Mouse (Mus musculus) stomach, embryonic 15.5 days (tissue): ENCODE measurements around the gene Armc3. TPM values are rescaled to one million over a fixed set of nuclear protein-coding genes. Genes with fewer than 3 reads are reported as not detected.
A peak's percentile ranks its signal among the peaks of the same experiment; 100 is the strongest.

ENCODE experiments used
- ATAC-seq: fragments of 200-750 bp; cut with Nextera tagmentation; 2 replicates; pipeline ENCODE4 v1.8.0; 2017; ENCODE audit warnings: low read depth, moderate number of reproducible peaks, moderate TSS enrichment; ENCODE audit not compliant: insufficient read depth, low FRiP score
- H3K27ac ChIP-seq: fragments of 300-500 bp; sonication (generic); 2 replicates; pipeline ENCODE4 v1.5.1; 2015; ENCODE audit warnings: mild to moderate bottlenecking, inconsistent platforms
- H3K27me3 ChIP-seq: fragments of 300-500 bp; sonication (generic); replicated peaks from 2 replicates; pipeline ENCODE4 v1.6.1; 2015; ENCODE audit warnings: inconsistent platforms
- H3K36me3 ChIP-seq: fragments of 300-500 bp; sonication (generic); 2 replicates; pipeline ENCODE4 v1.6.1; 2015; ENCODE audit warnings: inconsistent platforms
- H3K4me1 ChIP-seq: fragments of 300-500 bp; sonication (generic); 2 replicates; pipeline ENCODE4 v1.6.1; 2015; ENCODE audit warnings: inconsistent platforms
- H3K4me2 ChIP-seq: fragments of 300-500 bp; sonication (generic); 2 replicates; pipeline ENCODE4 v1.6.1; 2015; ENCODE audit warnings: mild to moderate bottlenecking, inconsistent platforms
- H3K4me3 ChIP-seq: fragments of 300-500 bp; sonication (generic); replicated peaks from 2 replicates; pipeline ENCODE4 v1.5.1; 2015; ENCODE audit warnings: inconsistent platforms
- H3K9ac ChIP-seq: fragments of 300-500 bp; sonication (generic); 2 replicates; pipeline ENCODE4 v1.6.1; 2015; ENCODE audit warnings: inconsistent platforms
- H3K9me3 ChIP-seq: fragments of 300-500 bp; sonication (generic); 2 replicates; pipeline ENCODE4 v1.6.1; 2016; ENCODE audit warnings: inconsistent platforms
- WGBS: fragments of 180-500 bp; shearing (Covaris S2); methylation state at CpG from one replicate; pipeline ENCODE4 v1.1.7; 2015; 5-methylcytosine and 5-hydroxymethylcytosine counted together
- polyA plus RNA-seq: library from polyadenylated mRNA; unstranded; fragments of >200 nt; fragmentation: Nextera tagmentation; extraction: Ambion mirVana; gene quantifications from 2 replicates; pipeline ENCODE4 v1.2.1, GENCODE M21; 2015

Gene Armc3
- polyA plus RNA-seq, 1 experiment from 2014 or later: 0.14 TPM

DNA sequence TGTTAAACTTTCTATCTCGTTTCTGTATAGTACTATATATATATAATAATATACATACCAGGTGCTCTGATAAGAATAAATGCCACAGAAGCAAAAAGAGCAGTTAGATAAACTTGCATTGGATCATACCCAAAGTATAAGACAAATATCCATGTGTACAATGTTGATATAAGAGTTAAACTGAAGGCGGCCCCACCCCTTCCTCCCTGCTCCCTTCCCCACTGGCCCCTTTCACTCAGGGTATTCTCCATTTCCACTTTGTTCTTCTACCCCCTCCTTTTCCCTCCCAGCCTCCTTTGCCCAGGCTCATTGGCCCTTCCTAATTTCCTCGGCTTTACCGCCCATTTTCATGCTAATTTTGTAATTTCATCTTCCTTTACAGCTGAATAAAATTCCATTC, 36.5 kb downstream of the Armc3 start:
- Histone ChIP-seq H3K9me3 (no peaks in the 10 kb centered on the region), H3K9ac (no peak overlapping the region), H3K4me2 (no peak overlapping the region), H3K4me3 (no peak overlapping the region), H3K36me3 (no peaks in the 10 kb centered on the region), H3K4me1 (no peaks in the 10 kb centered on the region), H3K27ac (no peak overlapping the region), H3K27me3 (no peaks in the 10 kb centered on the region)
- ATAC-seq: no peak
- 73% methylated on average over 4 of the region's 4 CpGs for WGBS

DNA sequence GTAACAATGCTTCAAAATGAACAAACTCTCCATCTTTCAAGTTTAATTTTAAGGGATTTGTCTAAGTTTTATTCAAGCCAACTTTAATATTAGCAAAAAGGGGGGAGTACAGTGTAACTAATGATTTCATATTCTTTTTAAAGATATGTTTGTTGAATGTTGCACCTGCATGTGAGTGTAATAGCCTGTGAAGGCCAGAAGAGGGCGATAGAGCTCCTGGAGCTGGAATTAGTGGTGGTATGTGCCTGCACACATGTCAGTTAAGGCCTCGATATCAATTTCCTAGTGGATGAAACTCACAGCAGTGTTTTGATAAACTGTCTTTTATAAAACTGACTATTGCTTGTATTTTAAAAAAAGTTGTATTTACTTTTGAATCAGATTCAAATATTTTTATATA, 39.7 kb downstream of the Armc3 start:
- WGBS: 64% methylated on average over 2 of the region's 2 CpGs
- Histone ChIP-seq H3K36me3 (no peaks in the 10 kb centered on the region), H3K4me1 (no peaks in the 10 kb centered on the region), H3K9me3 (no peaks in the 10 kb centered on the region), H3K27ac (no peak overlapping the region), H3K9ac (no peak overlapping the region), H3K4me2 (no peak overlapping the region), H3K27me3 (no peaks in the 10 kb centered on the region), H3K4me3 (no peak overlapping the region)
- ATAC-seq: no peak

DNA sequence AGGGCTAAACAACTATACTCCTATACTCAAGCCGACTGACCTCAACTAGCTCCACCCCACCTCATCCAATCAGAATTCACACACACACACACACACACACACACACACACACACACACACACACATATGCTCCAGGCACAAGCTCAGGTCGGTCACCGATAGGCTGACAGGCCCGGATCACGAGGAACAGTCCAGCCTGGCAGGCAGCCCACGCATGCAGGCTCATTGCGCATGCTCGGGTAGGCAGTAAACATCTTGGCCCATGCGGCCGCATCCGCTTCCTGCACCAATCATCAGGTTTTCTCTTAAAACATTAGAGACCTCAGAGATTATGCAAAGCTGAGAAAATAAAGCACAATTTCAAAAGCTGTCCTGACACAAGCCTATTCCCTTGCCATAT, 50.5 kb downstream of the Armc3 start:
- H3K9me3 ChIP-seq: no peaks in the 10 kb centered on the region
- no peak overlapping the region for H3K27ac ChIP-seq
- H3K9ac ChIP-seq: no peak overlapping the region
- H3K27me3 ChIP-seq: no peaks in the 10 kb centered on the region
- no peak overlapping the region for H3K4me2 ChIP-seq
- H3K4me1 ChIP-seq: no peaks in the 10 kb centered on the region
- no peaks in the 10 kb centered on the region for H3K36me3 ChIP-seq
- no peak for ATAC-seq
- no peak overlapping the region for H3K4me3 ChIP-seq
- WGBS: 84% methylated on average over 11 of the region's 11 CpGs

DNA sequence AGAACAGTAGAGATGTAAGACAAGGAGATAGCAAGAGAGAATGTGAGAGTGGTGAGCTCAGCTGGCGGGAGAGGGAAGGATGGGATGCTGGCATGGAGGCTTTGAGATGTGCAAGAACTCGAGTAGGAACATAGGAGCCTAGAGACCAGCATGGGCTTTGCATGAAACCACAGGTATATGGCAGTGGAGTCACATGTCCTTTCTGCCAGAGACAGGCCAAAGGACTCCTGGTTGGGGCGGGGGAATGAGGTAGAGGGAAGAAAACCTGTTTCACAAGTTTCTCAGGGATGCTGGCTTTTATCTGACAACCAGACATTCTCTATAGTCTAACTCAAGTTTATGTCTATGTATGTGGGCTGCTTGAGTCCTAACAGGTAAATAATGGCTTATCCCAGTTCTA, 55.9 kb downstream of the Armc3 start:
- Histone ChIP-seq H3K4me2 (no peak overlapping the region), H3K27ac (no peak overlapping the region), H3K4me1 (no peaks in the 10 kb centered on the region), H3K9me3 (no peaks in the 10 kb centered on the region), H3K36me3 (no peaks in the 10 kb centered on the region), H3K9ac (no peak overlapping the region), H3K27me3 (no peaks in the 10 kb centered on the region), H3K4me3 (no peak overlapping the region)
- ATAC-seq: no peak
- 77% methylated on average over 3 of the region's 3 CpGs for WGBS

DNA sequence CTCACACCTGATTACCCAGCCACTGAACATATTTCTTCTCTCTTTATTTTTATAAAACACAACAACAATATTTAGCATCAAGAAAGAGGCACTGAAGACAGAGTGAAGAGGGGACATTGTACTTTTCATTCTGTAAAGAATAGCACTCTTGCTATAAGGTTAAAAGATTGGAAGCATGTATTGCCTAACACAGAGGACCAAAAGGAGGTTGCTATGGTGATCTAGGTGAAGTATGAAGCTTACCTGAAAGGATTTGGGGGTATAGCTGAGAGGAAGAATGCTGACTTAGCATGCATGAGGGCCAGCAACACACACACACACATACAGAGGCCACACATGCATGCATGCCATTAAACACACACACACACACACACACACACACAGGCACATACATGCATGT, 58.2 kb downstream of the Armc3 start:
- no peak overlapping the region for H3K4me3 ChIP-seq
- no peaks in the 10 kb centered on the region for H3K36me3 ChIP-seq
- no peak for ATAC-seq
- H3K9ac ChIP-seq: no peak overlapping the region
- H3K27me3 ChIP-seq: no peaks in the 10 kb centered on the region
- H3K4me2 ChIP-seq: no peak overlapping the region
- no peaks in the 10 kb centered on the region for H3K4me1 ChIP-seq
- H3K27ac ChIP-seq: no peak overlapping the region
- no peaks in the 10 kb centered on the region for H3K9me3 ChIP-seq

DNA sequence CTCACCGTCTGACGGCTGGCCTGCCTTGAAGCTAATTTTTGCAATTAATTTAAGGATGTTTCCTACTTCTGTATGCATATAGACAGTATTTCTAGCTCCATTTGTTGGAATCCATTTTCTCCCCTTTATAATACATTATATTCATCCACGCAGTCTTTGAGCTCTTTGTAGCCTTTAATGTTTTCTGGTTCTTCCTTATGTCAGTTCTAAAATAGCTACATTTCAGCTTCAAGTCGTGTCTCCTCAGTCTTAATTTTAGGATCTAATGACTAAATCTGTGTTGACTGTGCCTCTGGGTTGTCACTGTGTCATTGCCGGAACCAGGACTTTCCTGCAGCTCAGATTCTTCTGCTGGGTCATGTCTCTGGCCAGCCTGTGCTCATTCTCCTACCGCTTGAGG, 61.3 kb downstream of the Armc3 start:
- Histone ChIP-seq H3K9me3 (no peaks in the 10 kb centered on the region), H3K4me1 (no peaks in the 10 kb centered on the region), H3K27ac (no peak overlapping the region), H3K9ac (no peak overlapping the region), H3K4me2 (no peak overlapping the region), H3K27me3 (no peaks in the 10 kb centered on the region), H3K36me3 (no peaks in the 10 kb centered on the region), H3K4me3 (no peak overlapping the region)
- ATAC-seq: no peak
- 79% methylated on average over 6 of the region's 6 CpGs for WGBS

DNA sequence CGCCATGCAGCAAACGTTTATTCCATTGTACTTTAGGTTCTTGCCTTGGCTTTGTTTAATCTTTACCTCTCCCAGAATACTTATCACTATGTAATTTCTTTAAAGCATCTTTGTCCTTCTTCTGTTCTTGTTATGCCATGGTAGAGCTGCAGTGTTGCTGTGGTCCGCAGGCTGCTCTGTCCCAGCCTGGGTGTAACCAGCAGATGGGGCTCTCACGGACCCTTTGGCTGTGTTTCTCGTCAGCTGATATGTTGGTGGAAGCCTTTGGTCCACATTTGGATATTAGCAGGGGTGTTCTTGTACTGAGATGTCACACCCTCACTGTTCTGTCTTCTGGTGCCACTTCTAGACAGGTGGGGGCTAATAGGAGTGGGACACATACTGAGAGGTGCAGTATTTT, 64.3 kb downstream of the Armc3 start:
- Histone ChIP-seq H3K4me3 (no peak overlapping the region), H3K27ac (no peak overlapping the region), H3K9ac (no peak overlapping the region), H3K4me2 (no peak overlapping the region), H3K4me1 (no peaks in the 10 kb centered on the region), H3K27me3 (no peaks in the 10 kb centered on the region), H3K9me3 (no peaks in the 10 kb centered on the region), H3K36me3 (no peaks in the 10 kb centered on the region)
- WGBS: 56% methylated on average over 5 of the region's 5 CpGs
- ATAC-seq: no peak

DNA sequence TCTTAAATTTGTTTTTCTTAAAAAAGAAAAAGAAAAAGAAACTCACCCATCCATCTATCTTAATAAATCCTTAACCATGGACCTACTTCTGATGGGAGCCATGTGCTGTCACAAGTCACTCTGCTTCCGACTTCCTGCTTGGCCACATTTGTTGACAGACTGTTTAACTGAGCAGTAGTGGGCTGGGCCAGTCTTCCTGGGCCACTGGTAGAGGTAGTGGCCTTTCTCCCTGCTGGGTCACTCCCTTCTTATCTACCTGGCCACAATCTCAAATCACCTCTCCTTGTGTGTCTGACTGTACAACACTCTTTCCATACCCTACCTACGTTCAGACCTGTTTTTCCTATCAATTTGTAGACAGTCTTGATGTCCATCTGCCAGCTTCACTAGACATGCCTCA, 66.7 kb downstream of the Armc3 start:
- Histone ChIP-seq H3K27me3 (no peaks in the 10 kb centered on the region), H3K36me3 (no peaks in the 10 kb centered on the region), H3K27ac (no peak overlapping the region), H3K4me2 (no peak overlapping the region), H3K4me1 (no peaks in the 10 kb centered on the region), H3K9me3 (no peaks in the 10 kb centered on the region), H3K4me3 (no peak overlapping the region), H3K9ac (no peak overlapping the region)
- no peak for ATAC-seq
- 64% methylated on average over 2 of the region's 2 CpGs for WGBS

DNA sequence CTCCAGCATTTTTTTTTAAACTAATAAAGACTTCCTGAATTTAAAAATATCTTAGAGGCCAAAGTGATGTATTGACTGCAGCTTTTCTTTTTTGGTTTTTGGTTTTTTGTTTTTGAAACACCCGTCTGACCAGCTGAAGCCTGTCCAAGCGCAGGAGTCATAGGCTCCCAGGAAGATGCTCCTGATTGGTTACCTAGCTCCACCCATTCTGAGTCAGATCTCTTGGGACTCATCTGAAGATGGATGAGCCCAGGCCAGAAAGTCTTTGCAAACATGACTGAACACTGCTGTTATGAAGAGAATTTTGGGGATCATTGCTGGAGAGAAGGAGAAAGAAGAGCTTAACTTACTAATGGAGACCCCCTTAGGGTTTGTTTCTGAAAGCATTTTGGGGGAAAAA, 68.3 kb downstream of the Armc3 start:
- no peaks in the 10 kb centered on the region for H3K4me1 ChIP-seq
- WGBS: 51% methylated on average over 2 of the region's 2 CpGs
- H3K9ac ChIP-seq: no peak overlapping the region
- H3K27ac ChIP-seq: no peak overlapping the region
- no peaks in the 10 kb centered on the region for H3K9me3 ChIP-seq
- H3K27me3 ChIP-seq: no peaks in the 10 kb centered on the region
- no peaks in the 10 kb centered on the region for H3K36me3 ChIP-seq
- no peak overlapping the region for H3K4me3 ChIP-seq
- no peak for ATAC-seq
- no peak overlapping the region for H3K4me2 ChIP-seq

DNA sequence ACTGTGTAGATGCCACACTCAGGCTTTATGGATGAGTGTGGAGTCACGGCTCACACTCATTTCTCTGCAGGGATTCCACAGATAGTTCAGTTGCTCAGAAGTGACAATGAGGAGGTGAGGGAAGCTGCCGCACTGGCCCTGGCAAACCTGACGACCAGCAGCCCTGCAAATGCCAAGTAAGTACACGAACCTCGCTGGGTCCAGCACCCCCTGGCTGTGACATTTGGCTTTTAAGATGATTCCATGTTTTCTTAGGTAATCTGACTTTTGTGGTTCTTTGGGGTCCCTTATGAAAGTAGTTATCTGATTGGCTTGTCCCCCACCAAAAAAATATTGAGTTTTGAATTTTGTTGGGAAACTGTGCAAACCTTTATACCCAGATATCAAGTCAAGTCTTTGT, 70.9 kb downstream of the Armc3 start:
- ATAC-seq: no peak
- WGBS: 57% methylated on average over 5 of the region's 5 CpGs

DNA sequence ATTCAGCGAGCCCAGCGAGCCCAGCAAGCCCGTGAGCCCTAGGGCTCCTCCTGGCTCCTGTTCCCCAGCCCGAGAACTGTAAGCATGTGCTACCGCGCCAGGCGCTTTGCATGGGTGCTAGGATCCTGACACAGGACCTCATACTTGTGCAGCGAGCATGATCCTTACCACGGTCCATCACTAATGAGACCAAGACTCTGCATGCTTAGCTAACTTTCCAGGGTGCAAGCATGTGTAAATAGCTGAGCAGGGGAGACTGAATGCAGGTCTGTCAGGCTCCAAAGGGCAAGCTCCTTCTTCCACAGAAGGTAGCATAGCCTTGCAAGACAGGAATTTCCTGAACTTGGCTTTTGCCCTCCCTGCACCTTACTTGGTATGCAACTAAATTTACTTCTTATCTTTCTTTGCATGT, 71.6 kb downstream of the Armc3 start:
- Histone ChIP-seq H3K4me1 (no peaks in the 10 kb centered on the region; the same call in 1 of the 2 replicates), H3K4me2 (0 out of 2 replicates have a peak overlapping the region, but pooled peaks have one; percentile 11), H3K36me3 (no peaks in the 10 kb centered on the region), H3K27me3 (no peaks in the 10 kb centered on the region), H3K4me3 (no peak overlapping the region), H3K27ac (no peak overlapping the region), H3K9me3 (no peaks in the 10 kb centered on the region), H3K9ac (no peak overlapping the region)
- no peak for ATAC-seq
- 55% methylated on average over 9 of the region's 9 CpGs for WGBS

More for the DNA sequence above, 70.9 kb downstream of the Armc3 start:
- no peaks in the 10 kb centered on the region for H3K27me3 ChIP-seq
- no peak overlapping the region for H3K9ac ChIP-seq
- no peak overlapping the region for H3K27ac ChIP-seq
- no peak overlapping the region for H3K4me2 ChIP-seq
- H3K4me3 ChIP-seq: no peak overlapping the region
- no peaks in the 10 kb centered on the region for H3K4me1 ChIP-seq
- H3K9me3 ChIP-seq: no peaks in the 10 kb centered on the region
- no peaks in the 10 kb centered on the region for H3K36me3 ChIP-seq

DNA sequence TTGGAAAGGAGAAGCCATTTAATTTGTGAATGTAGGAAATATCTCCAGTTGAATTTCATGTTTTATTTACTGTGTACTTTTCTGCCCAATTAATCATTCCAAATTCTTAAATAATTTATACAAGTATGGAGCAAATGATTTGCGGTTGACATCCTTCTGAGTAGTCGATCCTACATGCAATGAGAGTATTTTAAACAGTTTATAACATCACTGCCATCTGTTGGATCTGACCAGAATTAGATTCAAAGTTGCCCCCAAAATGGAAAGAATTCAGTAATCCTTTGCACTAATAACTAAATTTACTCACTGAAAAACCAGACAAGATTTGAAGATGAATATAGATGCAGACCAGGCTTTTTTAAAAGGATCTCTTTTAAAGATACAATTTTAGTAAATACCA, 75.5 kb downstream of the Armc3 start:
- Histone ChIP-seq H3K9me3 (no peaks in the 10 kb centered on the region), H3K4me2 (no peak overlapping the region), H3K9ac (no peak overlapping the region), H3K27me3 (no peaks in the 10 kb centered on the region), H3K4me3 (no peak overlapping the region), H3K36me3 (no peaks in the 10 kb centered on the region), H3K4me1 (no peaks in the 10 kb centered on the region; the same call in 1 of the 2 replicates), H3K27ac (no peak overlapping the region)
- WGBS: 44% methylated on average over 2 of the region's 2 CpGs
- no peak for ATAC-seq
